Mouse (Mus musculus) midbrain, embryonic 10.5 days (tissue): ENCODE data around the gene Gm4187. TPM values are rescaled to one million over a fixed set of nuclear protein-coding genes. Genes with fewer than 3 reads are reported as not detected.
"Not testable (repeated sequence)": the region's sequence is repeated elsewhere in the genome, so short reads cannot be mapped to it uniquely, and the experiment has no call there.

ENCODE experiments used
- DNase-seq: peaks from one replicate; pipeline ENCODE4 v3.0.0-alpha.2; 2017; ENCODE audit warnings: low spot score
- H3K27ac ChIP-seq: fragments of 300-500 bp; sonication (generic); replicated peaks from 2 replicates; pipeline ENCODE4 v1.5.1; 2016; ENCODE audit warnings: mild to moderate bottlenecking
- H3K27me3 ChIP-seq: fragments of 300-500 bp; sonication (generic); 2 replicates; pipeline ENCODE4 v1.6.1; 2016; ENCODE audit warnings: low read depth, mild to moderate bottlenecking; ENCODE audit not compliant: poor library complexity, severe bottlenecking
- H3K36me3 ChIP-seq: fragments of 300-500 bp; sonication (generic); 2 replicates; pipeline ENCODE4 v1.6.1; 2016; ENCODE audit warnings: mild to moderate bottlenecking, moderate library complexity
- H3K4me1 ChIP-seq: fragments of 300-500 bp; sonication (generic); 2 replicates; pipeline ENCODE4 v1.6.1; 2016
- H3K4me3 ChIP-seq: fragments of 300-500 bp; sonication (generic); 2 replicates; pipeline ENCODE4 v1.5.1; 2016; ENCODE audit warnings: mild to moderate bottlenecking, moderate library complexity
- H3K9me3 ChIP-seq: fragments of 300-500 bp; sonication (generic); replicated peaks from 2 replicates; pipeline ENCODE4 v1.6.1; 2016; ENCODE audit warnings: mild to moderate bottlenecking
- WGBS: fragments of 180-500 bp; shearing (Covaris S2); methylation state at CpG from one replicate; pipeline ENCODE4 v1.1.7; 2016; 5-methylcytosine and 5-hydroxymethylcytosine counted together
- polyA plus RNA-seq: library from polyadenylated mRNA; unstranded; fragments of >200 nt; fragmentation: Nextera tagmentation; extraction: Ambion mirVana; gene quantifications from 2 replicates; pipeline ENCODE4 v1.2.1, GENCODE M21; 2016

The Gm4187 gene
- not detected in 2 replicates for polyA plus RNA-seq

GRCm38 (mm10) chr7:22329617-22330016 lies at the start of gene Gm4187:
Gm4187 (minus strand) TSS chr7:22329717.
- not testable (repeated sequence) for H3K4me3 ChIP-seq, H3K4me1 ChIP-seq, H3K27ac ChIP-seq, H3K27me3 ChIP-seq, H3K9me3 ChIP-seq, DNase-seq, H3K36me3 ChIP-seq
- WGBS: no CpG with 5 or more reads among the region's 2 CpGs

DNA sequence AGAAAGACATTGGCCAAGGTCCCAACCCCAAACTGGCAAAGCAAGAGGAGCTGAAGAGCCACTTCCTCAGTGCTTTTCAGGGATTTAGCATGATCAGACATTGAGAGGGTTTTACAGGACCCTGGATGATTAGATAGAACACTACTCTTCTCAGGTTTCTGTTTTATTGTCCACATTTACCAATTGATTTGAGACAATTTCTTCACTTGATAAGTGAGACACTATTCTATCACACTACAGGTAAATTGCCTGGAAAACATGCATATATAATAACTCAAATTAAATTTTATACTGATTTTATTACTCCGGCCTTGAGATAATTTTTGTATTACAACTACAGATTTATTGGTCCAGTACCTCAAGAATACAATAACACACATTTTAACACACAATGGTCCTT lies 41.4 kb upstream of the Gm4187 start, which contains the start of gene Gm8660:
TSS of gene Gm8660 (minus strand) at position 101 of the 400 bp plus-strand sequence.
- H3K27ac ChIP-seq, H3K4me3 ChIP-seq, H3K9me3 ChIP-seq, H3K36me3 ChIP-seq, H3K4me1 ChIP-seq, DNase-seq, H3K27me3 ChIP-seq: not testable (repeated sequence)
- WGBS: no CpG with 5 or more reads among the region's 1 CpGs

Other genes starting within 250 kb of the Gm4187 start
- not detected in 2 replicates for gene Gm16451, start 211.5 kb downstream of the Gm4187 start, polyA plus RNA-seq
- not detected in 2 replicates for gene Gm10666, start 195.0 kb downstream of the Gm4187 start, polyA plus RNA-seq
- not detected in 2 replicates for gene Vmn1r142, start 165.7 kb downstream of the Gm4187 start, polyA plus RNA-seq
- not detected in 2 replicates for gene Vmn1r143, start 140.3 kb downstream of the Gm4187 start, polyA plus RNA-seq
- gene Gm8653, start 128.5 kb downstream of the Gm4187 start, polyA plus RNA-seq: not detected in 2 replicates
- not detected in 2 replicates for gene Gm8453, start 100.2 kb downstream of the Gm4187 start, polyA plus RNA-seq
- not detected in 2 replicates for gene Gm8660, start 41.3 kb upstream of the Gm4187 start, polyA plus RNA-seq
- not detected in 2 replicates for gene Vmn1r148, start 83.9 kb upstream of the Gm4187 start, polyA plus RNA-seq
- not detected in 2 replicates for gene Vmn1r149, start 108.5 kb upstream of the Gm4187 start, polyA plus RNA-seq
- gene Gm10665, start 134.4 kb upstream of the Gm4187 start, polyA plus RNA-seq: not detected in 2 replicates
- not detected in 2 replicates for gene Vmn1r151, start 170.0 kb upstream of the Gm4187 start, polyA plus RNA-seq
- gene Vmn1r152, start 193.2 kb upstream of the Gm4187 start, polyA plus RNA-seq: not detected in 2 replicates
- gene Gm8677, start 205.2 kb upstream of the Gm4187 start, polyA plus RNA-seq: not detected in 2 replicates
- gene Gm4201, start 235.6 kb upstream of the Gm4187 start, polyA plus RNA-seq: not detected in 2 replicates